Mouse (Mus musculus) frontal cortex, postnatal 36 days (tissue): ENCODE data around the gene Shmt2.

Experiments used
- DNase-seq, 2 experiments: peaks; one replicate each; pipeline ENCODE4 v3.0.0; 2022; ENCODE audit warnings: low spot score in 2 of 2

Gene Shmt2

GRCm38 (mm10) chr10:127476541-127476940 lies 45.7 kb downstream of the Shmt2 start:
- no peak for DNase-seq

GRCm38 (mm10) chr10:127475175-127475574 lies 47.1 kb downstream of the Shmt2 start:
- no peak for DNase-seq

GRCm38 (mm10) chr10:127472722-127473121 lies 49.5 kb downstream of the Shmt2 start:
- no peak for DNase-seq

GRCm38 (mm10) chr10:127471281-127471988 lies 50.8 kb downstream of the Shmt2 start:
- no peak for DNase-seq
